Mouse (Mus musculus): ENCODE data around the gene Evi2b.

Gene Evi2b

DNA sequence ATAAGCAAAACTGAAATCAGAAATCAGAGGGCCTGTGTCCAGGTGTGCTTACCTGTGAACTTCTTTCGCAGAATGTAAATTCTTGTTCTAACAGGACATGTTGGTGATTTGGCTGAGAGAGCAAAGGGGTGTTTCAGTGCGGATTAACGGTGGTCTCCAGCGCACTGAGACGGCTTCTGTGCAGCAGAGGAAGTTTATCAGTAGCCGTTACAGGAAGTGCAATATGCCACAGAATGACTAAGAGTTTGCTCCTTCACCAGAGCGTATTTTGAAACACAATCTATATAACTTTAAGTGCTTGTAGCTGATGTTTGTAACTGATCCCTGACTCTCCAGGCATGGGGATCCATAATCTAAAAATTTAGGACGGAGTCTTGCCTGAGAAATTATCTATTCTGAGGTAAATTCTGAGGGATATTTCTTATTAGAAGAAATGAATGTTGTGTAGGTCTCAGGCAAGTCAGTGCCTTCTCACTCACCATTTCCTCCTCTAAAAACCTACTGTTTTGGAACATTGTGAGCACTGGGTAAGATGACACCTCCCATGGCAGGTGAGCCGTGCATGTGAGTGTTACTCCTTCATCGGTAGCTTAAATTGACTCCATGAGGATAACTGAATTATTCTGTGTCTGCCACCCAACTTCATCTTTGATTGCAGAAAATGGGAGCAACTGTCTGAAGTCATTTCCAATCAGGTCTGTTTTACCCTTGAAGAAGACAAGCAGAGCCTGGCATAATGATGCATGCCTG is at the start of gene Evi2b:
Gene Evi2b, minus strand, starts transcription at position 203 of the 750 bp plus-strand sequence.
- no peak for DNase-seq (ENCODE audit: low spot score)

DNA sequence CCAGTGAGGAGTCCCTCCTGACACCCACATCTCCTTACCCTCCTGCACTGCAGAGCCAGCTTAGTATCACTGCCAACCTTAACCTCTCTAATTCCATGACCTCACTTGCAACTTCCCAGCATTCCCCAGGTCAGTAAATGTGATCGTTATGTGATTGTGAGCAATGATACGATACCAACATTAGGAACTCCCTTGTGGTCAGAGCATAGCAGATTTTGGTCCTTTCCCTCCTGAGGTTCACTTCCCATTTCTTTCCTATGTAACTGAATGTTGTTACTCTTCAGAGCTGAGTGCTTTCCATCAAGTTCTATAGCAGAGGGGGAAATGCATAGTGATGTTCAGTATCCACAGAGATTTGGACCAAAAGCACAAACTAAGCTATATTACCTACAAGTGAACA is 46.8 kb upstream of the Evi2b start:
- DNase-seq (ENCODE audit: low spot score) = no peak

DNA sequence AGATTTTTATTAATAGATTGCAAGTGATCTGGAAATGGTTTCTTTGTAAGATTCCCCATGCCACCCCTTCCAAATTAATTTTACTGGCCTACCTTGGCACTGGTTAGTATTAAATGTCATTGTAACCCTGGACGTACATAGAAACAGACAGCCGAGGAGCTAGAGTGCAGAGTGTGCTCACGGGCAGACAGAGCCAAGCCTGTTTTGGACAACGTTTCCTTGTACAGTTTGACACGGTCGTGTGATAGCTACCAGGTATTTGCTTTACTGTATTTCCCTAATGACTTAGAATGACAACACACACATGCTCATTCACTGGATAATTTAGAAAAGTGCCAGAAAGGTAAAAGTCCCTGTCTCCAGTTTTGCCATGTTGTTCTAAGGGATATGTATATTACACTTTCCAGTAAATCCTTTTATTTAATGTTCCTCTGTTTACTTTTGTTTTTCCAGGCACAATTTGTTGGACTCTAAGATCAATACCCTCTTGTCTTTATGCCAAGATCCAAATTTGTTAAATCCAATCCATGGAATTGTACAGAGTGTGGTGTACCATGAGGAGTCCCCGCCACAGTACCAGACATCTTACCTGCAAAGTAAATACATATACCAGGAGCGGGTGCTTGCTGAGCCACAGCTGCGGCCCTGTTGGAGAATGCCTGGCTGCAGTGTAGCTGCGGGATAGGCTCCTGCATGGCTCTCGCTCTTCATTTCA is 44.8 kb upstream of the Evi2b start:
- DNase-seq (ENCODE audit: low spot score) = no peak

DNA sequence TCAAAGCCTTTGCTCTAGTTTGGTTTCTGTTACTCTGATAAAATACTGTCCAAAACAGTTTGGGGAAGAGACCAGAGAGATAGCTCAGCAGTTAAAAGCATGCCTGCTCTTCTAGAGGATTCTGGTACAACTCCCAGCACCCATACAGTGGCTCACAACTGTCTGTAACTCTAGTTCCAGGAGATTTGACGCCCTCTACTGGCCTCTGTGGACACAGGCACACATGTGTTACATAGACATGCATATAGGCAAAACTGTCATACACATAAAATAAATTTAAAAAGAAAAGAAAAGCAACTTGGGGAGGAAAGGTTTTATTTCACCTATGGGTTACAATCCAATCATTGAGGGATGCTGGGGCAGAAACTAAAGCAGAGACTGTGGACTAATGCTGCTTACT is 43.4 kb upstream of the Evi2b start:
- DNase-seq (ENCODE audit: low spot score) = no peak

DNA sequence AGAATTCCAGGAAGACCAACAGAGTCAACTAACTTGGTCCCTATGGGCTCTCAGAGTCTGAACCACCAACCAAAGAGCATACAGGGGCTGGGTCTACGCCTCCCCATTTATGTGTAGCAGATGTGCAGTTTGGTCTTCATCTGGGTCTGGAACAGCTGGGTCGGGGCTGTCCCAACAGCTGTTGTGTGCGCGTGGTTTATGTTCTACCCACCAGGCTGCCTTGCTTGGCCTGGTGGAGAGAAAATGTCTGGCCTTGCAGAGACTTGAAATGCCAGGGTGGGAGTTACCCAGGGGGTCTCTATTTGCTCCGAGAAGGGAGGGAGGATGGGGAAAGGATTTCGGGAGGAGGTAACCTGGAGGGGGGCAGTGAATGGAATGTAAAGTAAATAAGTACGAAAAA is 39.9 kb upstream of the Evi2b start:
- no peak for DNase-seq (ENCODE audit: low spot score)

DNA sequence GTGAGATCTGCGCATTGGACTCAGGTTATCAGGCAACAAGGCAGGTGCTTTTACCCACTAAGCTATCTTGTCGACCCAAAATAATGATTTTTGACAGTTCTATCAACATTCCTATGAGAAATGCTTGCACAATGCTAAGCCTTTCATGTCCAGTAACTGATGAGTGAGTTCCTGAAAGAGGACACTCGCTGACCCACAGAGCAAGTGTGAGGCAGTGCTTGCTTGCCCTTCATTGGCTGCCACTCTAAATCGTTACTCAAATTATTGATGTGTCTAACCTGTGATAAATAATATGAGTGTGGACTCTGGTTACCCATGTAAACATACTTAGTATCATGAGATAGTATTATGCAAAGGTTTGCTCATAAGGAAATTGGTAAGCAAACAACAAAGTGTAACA is 37.0 kb upstream of the Evi2b start:
- no peak for DNase-seq (ENCODE audit: low spot score)

DNA sequence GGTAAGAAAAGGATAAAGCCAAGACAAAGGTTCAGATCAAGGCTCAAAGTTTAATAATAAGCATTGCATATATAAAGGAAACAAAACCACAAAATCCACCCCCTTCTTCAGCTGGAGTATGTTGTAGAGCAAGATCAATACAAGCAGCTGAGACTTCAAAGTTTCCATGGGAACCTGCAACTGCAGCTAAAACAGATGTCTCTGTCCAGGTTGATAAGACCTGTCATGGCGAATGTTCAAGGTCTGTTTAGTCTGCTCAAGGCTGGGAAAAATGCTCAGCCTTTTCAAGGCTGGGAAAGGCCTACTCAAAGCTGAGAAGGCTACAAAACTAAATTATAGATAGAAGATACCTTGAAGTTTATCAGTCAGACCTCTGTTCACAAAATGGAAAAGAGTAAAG is 29.1 kb upstream of the Evi2b start:
- no peak for DNase-seq (ENCODE audit: low spot score)

DNA sequence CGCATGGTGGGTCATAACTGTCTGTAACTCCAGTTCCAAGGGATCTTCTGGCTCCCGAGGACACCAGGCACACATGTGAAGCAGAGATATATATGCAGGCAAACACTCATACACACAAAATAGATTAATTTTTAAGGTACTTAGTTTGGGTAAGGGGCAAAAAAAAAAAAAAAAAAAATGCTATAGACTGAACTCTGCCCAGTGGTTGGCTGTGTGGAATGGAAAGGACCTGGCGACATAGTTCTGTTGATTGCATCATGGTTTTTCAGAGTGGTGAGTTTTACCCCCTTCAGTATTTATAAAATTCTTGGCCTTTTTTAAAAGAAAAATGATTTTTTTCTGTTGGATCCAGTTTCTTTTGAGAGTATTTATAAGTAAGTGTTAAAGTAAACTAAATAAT is 12.7 kb upstream of the Evi2b start:
- DNase-seq (ENCODE audit: low spot score) = no peak

DNA sequence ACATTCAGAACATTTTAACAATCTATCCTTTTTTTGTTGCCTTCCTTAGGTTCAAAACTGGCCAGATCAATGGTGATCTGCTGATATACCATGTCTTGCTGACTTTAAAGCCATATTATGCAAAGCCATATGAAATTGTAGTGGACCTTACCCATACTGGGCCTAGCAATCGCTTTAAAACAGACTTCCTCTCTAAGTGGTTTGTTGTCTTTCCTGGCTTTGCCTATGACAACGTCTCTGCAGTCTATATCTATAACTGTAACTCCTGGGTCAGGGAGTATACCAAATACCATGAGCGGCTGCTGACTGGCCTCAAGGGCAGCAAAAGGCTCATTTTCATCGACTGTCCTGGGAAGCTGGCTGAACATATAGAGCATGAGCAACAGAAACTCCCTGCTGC is 12.0 kb upstream of the Evi2b start:
- no peak for DNase-seq (ENCODE audit: low spot score)

DNA sequence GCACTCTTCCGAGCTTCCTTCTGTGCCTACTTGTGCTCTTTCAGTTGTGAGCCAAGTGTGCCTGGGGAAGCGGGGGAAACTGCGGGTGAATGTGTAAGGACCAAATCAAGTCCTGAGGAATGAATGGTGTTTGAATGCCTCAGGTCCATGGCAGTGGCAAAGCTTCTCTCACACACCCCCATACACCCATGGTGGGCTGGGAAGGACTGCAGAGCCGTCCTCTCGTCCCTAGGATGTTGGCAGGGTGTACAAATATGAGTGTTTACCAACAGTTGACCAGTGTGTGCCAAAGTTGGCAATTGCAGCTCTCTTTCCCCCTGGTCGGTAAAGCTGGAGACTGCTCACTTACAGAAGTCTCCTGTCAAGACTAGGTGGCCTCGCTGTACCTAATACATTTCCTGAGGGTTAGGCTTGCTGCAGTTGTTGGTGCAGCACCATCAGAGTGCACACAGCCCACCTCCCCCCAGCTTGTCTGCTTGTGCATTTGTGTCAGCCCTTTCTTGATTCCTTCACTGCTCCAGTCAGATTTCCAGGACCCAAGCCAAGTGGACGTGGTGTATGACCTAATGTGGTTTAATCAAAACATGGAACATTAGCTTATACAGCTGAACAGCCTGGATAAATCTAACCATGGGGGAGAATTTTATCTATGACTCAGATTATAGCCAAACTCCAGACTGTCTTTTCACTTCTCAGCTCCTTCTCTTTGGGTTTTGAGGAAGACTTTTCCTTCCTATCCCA is 10.6 kb upstream of the Evi2b start:
- no peak for DNase-seq (ENCODE audit: low spot score)

DNA sequence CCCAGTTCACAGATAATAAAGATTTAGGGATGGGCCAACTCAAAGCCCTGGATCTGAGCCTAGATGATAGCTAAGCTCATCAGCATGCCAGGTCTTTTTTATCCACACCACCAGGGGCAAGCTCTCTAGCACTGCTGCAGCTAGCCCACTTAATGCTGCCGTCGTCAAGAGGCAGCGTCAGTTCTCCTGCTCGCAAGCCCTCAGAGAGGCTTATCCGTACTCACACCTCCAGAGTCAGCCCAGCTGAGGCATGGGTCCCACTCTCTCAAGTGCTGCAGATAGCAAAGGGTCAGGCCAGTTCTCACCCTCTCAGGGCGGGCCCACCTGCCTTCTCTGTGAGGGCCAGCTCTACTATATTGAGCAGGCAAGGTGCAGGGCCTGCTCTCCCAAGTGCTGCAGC is 9.7 kb upstream of the Evi2b start:
- no peak for DNase-seq (ENCODE audit: low spot score)

DNA sequence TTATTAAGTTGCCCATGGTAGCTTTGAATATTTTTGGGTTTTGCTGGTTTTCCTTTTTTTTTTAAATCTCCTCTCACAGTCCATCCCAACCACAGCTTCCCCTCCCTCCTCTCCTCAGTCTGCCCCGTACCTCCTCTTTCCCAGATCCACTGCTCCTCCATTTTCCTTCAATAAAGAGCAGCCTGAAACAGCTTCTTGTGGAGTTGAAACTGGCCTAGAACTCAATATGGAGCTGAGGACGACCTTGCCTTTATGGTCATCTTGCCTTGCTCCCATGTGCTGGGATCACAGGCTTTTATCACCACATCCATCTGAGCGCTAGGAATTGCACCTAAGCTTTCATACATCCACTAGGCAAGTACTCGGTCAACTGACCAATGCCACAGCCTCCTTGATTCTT is 7.9 kb upstream of the Evi2b start:
- no peak for DNase-seq (ENCODE audit: low spot score)

DNA sequence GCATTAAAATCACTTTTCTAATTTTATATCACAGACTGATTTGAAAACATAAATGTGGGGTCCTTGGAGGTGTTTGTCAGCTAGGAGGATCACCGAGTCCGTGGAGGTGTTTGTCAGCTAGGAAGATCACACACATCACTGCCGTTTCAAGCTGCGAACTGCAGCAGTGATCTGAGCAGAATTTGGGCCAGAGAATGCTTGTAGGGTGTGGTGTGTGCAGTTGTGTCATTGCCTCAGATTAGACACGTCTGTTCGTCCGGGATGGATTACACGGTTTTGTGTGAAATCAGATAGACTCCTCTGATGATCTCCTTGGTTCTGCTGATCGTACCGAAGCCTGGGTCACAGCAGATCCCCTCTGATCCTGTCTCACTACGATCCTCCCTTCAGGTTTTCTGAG is 7.2 kb upstream of the Evi2b start:
- no peak for DNase-seq (ENCODE audit: low spot score)

DNA sequence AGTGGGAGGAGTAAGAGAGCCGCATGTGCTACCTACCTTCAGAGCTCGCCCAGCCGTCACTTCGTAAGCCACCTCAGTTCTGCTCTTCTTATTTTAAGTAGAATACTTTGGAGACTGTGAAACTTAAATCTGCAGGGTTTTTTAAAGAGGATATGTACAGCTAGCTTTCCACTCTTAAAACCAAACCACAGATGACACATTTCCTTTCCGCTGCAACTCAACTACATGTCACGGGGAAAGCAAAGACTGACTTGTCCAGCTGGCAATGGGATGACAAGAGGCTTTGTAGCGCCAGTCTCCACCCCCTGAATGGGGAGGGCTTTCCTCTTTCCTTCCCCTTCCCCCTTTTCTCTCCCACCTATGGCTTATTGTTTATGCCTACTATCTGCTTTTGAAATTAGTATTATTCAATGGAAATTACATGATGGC is 6.8 kb upstream of the Evi2b start, which contains the start of the genes Evi2 and Evi2a:
Gene Evi2, minus strand, starts transcription at position 257 of the 429 bp plus-strand sequence.
Gene Evi2a, minus strand, starts transcription at position 277 of the 429 bp plus-strand sequence.
- no peak for DNase-seq (ENCODE audit: low spot score)

DNA sequence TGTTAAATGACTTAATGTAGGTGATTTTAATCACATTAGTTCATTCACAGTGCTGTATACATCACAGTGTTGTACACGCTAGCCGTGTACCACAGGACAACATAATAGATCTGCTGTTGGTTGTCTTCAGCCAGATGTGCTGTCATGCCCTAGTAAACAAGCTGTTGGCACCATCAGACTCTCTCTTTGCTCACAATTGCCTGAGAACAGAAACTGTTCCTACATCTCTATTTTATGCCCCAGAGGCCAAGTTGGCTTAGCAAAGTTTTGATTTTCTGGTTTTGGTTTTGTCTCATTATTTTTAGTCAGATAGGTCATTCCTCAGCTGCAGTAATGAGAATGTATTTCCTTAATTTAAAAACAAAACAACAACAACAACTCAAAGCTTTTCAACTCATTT is 6.2 kb upstream of the Evi2b start:
- no peak for DNase-seq (ENCODE audit: low spot score)

DNA sequence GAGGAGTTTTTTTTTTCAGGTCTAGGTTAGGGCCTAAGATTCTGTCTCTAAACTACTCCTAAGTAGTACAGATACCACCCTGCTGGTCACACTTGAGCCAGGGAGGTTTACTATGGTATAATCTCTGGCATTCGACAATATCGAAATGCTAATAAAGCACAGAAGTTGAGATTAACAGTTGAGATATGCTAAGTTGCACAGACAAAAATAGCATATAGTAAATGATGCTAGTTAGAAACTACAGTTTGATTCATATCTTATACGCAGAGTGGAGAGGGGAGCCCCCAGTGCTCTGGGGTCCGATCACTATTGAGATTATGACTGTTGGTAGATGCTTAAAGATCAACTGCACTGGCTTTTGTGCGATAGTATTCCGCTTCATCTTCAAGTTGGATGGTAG is 5.7 kb upstream of the Evi2b start:
- no peak for DNase-seq (ENCODE audit: low spot score)

DNA sequence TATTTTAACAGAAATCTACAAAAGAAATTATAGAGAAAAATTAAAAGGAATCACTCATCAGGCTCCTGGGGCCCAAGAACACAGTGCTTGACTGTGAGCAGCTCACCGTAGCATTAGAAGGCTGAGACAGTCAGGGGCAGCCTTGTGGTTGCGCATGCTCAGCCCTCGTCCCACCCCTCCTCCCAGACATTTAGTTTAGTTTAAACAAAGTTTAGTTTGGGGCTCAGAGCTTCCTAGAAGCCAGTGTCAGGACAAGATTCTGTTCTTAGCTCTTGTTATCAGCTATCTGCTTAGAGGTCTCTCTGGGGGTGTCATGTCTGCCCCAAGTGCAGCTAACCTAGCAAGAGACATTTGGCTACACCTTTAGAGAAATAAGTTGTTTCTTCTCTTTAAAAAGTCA is 5.0 kb upstream of the Evi2b start:
- DNase-seq (ENCODE audit: low spot score) = no peak

DNA sequence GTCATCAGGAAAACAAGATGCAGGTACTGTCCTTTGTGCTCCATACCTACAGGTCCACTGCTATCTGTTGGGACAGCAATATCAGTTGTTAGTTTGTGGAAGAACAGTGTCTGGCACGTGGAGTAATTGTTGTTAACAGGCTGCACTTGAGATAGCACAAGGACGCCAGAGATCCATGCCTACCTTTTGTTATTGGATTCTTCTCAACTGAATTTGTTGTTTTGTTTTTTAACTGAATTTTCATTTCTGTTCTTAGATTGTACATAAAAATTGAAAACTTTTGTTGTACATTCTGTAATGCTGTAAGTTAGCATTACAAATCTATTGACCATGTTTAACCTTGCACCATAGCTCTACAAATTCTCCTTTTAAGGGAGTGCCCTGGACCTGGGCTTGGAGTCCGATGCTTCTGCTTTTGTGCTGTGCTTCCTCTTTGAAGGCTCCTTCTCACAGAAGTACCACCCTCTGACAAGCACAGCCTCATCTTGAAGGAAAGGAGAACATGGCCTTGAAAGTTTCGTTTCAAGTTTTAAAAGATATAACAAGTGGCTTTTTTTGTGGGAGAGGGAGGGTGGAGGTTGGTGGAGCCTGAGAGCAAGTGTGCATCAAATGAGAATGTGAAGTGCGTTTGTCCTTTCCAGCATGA is 4.3 kb upstream of the Evi2b start:
- no peak for DNase-seq (ENCODE audit: low spot score)

DNA sequence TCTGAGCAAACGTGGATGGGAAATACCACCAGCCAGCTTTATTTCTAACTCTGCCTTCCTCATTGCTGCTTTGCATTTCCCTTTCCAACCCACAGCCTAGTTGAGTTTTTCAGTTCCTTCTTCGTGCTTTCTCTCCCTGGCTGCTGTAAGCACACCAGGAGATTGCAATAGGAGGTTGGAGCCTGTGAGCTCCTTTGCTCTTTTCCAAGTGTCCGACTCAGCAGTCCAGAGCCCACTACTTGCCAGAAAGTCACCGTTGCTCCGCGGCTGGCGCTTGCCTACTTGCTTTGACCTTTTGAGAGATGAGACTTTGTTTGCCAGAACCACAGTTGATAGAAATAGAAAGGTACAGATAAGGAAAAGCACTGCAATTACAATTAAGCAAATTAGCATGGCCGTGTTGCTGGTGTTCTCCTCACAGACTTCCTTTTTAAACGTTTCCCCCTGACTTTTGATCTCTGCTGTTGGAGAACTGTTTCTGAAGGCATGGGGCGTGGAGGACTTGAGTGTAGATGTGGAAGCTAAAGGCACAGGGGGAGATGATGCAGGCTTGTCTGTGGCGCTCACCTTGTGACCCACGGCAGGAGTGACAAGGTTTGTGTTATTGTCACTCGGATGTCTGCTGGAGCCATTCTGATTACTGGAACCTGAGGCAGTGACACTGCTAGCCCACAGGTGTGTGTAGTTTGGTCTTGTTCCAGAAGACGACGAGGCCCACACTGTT is 3.6 kb upstream of the Evi2b start:
- DNase-seq (ENCODE audit: low spot score) = no peak

DNA sequence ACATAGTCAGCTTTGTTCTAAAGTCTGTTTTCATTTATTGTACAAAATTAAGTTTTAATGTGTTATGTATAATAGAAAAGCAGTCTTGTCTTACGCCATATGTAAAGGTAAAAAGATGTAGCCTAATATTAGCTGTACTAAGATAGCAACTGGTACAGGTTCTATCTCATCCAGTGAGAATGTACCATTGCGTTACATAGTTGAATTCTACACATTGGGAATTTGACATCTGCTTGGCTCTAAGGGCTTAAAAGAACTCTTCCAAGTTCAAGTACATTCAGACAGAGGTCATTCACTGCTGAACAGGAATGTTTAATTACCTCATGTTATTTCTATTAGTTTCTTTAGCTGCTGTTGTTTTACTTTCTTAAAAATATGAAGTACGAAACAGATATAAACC is 3.0 kb upstream of the Evi2b start:
- no peak for DNase-seq (ENCODE audit: low spot score)

DNA sequence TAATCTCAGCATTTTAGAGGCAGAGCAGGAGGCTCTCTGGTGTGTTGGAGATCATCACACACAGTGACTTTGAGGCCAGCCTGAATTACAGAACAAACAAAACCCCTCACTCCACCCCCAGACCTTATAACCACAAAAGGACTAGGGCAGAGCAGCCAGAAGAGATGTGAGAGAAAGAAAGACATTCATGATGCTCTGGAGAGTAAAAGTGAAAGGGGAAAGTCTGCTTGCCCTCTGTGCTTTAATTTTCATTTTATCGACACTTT is 681 bp upstream of the Evi2b start:
- DNase-seq (ENCODE audit: low spot score) = no peak

DNA sequence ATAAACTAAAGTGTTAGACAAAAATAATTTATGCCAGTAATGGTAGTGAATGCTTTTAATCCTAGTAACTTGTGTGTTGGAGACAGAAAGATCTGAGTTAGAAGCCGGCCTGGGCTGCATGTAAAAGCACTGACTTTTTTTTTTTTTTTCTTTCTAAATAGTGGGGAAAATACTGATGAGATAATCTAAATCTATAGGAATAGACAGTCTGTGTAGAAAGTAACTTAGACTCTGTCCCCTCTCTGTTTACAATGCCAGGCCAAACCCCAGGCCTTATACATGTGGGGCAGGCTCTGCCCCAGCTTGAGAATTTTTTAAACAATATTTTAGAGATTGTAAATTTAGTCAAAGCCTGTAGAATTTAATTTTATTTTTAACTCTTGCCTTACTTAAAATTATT is 618 bp downstream of the Evi2b start:
- DNase-seq (ENCODE audit: low spot score) = no peak
